Mouse (Mus musculus) forebrain, embryonic 16.5 days (tissue): ENCODE results near the gene Map3k21. TPM values are rescaled to one million over a fixed set of nuclear protein-coding genes. Genes with fewer than 3 reads are reported as not detected.

ENCODE experiments used
- ATAC-seq: fragments of 200-750 bp; cut with Nextera tagmentation; 2 replicates; pipeline ENCODE4 v1.8.0; 2017; ENCODE audit warnings: mild to moderate bottlenecking, moderate library complexity
- H3K27ac ChIP-seq: fragments of 300-500 bp; sonication (generic); 2 replicates; pipeline ENCODE4 v1.5.1; 2014; ENCODE audit warnings: low read length, control low read depth
- H3K27me3 ChIP-seq: fragments of 300-500 bp; sonication (generic); replicated peaks from 2 replicates; pipeline ENCODE4 v1.6.1; 2014; ENCODE audit warnings: low read length; ENCODE audit not compliant: control insufficient read depth, insufficient read depth
- H3K36me3 ChIP-seq: fragments of 300-500 bp; sonication (generic); 2 replicates; pipeline ENCODE4 v1.6.1; 2014; ENCODE audit not compliant: control insufficient read depth, insufficient read depth
- H3K4me1 ChIP-seq: fragments of 300-500 bp; sonication (generic); replicated peaks from 2 replicates; pipeline ENCODE4 v1.6.1; 2014; ENCODE audit warnings: low read length; ENCODE audit not compliant: control insufficient read depth, insufficient read depth
- H3K4me2 ChIP-seq: fragments of 300-500 bp; sonication (generic); 2 replicates; pipeline ENCODE4 v1.6.1; 2014; ENCODE audit warnings: mild to moderate bottlenecking, low read length, control low read depth
- H3K4me3 ChIP-seq: fragments of 300-500 bp; sonication (generic); replicated peaks from 2 replicates; pipeline ENCODE4 v1.5.1; 2014; ENCODE audit warnings: mild to moderate bottlenecking, low read length, control low read depth
- H3K9ac ChIP-seq: fragments of 300-500 bp; sonication (generic); replicated peaks from 2 replicates; pipeline ENCODE4 v1.6.1; 2014; ENCODE audit warnings: low read depth, low read length, control low read depth
- H3K9me3 ChIP-seq: fragments of 300-500 bp; sonication (generic); 2 replicates; pipeline ENCODE4 v1.6.1; 2016; ENCODE audit warnings: low read length; ENCODE audit not compliant: control insufficient read depth
- WGBS: fragments of 180-500 bp; shearing (Covaris S2); extraction: QIAGEN DNeasy Blood & Tissue Kit; methylation state at CpG from one replicate; pipeline ENCODE4 v1.1.7; 2014; 5-methylcytosine and 5-hydroxymethylcytosine counted together
- polyA plus RNA-seq: library from polyadenylated mRNA; unstranded; fragments of >200 nt; fragmentation: Nextera tagmentation; extraction: Ambion mirVana; gene quantifications from 2 replicates; pipeline ENCODE4 v1.2.1, GENCODE M21; 2015

The Map3k21 gene
- polyA plus RNA-seq, 1 experiment from 2014 or later: 0.49 TPM

GRCm38 (mm10) chr8:125926636-125927035, 16.4 kb downstream of the Map3k21 start:
- no peaks in the 10 kb centered on the region for H3K9me3 ChIP-seq
- no peak overlapping the region for H3K9ac ChIP-seq
- H3K4me1 ChIP-seq: no peaks in the 10 kb centered on the region
- H3K27me3 ChIP-seq: no peaks in the 10 kb centered on the region
- WGBS: 79% methylated on average over 4 of the region's 4 CpGs
- no peak overlapping the region for H3K4me2 ChIP-seq
- no peak overlapping the region for H3K27ac ChIP-seq
- no peak for ATAC-seq
- H3K36me3 ChIP-seq: no peaks in the 10 kb centered on the region
- H3K4me3 ChIP-seq: no peak overlapping the region

- H3K4me1 ChIP-seq: no peaks in the 10 kb centered on the region
Observed at GRCm38 (mm10) chr8:125930276-125931046, 20.2 kb downstream of the Map3k21 start.

GRCm38 (mm10) chr8:125931822-125932221, 21.6 kb downstream of the Map3k21 start:
- WGBS: 76% methylated on average over 6 of the region's 6 CpGs
- H3K4me2 ChIP-seq: no peak overlapping the region
- H3K4me1 ChIP-seq: no peaks in the 10 kb centered on the region
- no peak overlapping the region for H3K9ac ChIP-seq
- H3K36me3 ChIP-seq: no peaks in the 10 kb centered on the region
- H3K4me3 ChIP-seq: no peak overlapping the region
- H3K27me3 ChIP-seq: no peaks in the 10 kb centered on the region
- H3K9me3 ChIP-seq: peaks cover 3% of the 10 kb centered on the region; the same call in 1 of the 2 replicates
- ATAC-seq: no peak
- no peak overlapping the region for H3K27ac ChIP-seq

More at GRCm38 (mm10) chr8:125930276-125931046, 20.2 kb downstream of the Map3k21 start:
- H3K36me3 ChIP-seq: no peaks in the 10 kb centered on the region
- no peak overlapping the region for H3K27ac ChIP-seq
- H3K4me3 ChIP-seq: no peak overlapping the region
- peaks cover 3% of the 10 kb centered on the region; the same call in 1 of the 2 replicates for H3K9me3 ChIP-seq
- H3K4me2 ChIP-seq: no peak overlapping the region
- 89% methylated on average over 11 of the region's 11 CpGs for WGBS
- no peaks in the 10 kb centered on the region for H3K27me3 ChIP-seq
- ATAC-seq: no peak
- no peak overlapping the region for H3K9ac ChIP-seq

- no peaks in the 10 kb centered on the region for H3K27me3 ChIP-seq
- peaks cover 3% of the 10 kb centered on the region; the same call in 1 of the 2 replicates for H3K9me3 ChIP-seq
- no peaks in the 10 kb centered on the region for H3K4me1 ChIP-seq
- no peak for ATAC-seq
- H3K36me3 ChIP-seq: no peaks in the 10 kb centered on the region
- 48% methylated on average over 9 of the region's 9 CpGs for WGBS
- H3K4me2 ChIP-seq: no peak overlapping the region
- no peak overlapping the region for H3K4me3 ChIP-seq
- H3K9ac ChIP-seq: no peak overlapping the region
- no peak overlapping the region for H3K27ac ChIP-seq
Observed at GRCm38 (mm10) chr8:125935649-125936048, 25.4 kb downstream of the Map3k21 start.

GRCm38 (mm10) chr8:125944511-125944910, 34.3 kb downstream of the Map3k21 start:
- Histone ChIP-seq H3K27me3 (no peaks in the 10 kb centered on the region), H3K4me1 (no peaks in the 10 kb centered on the region), H3K9ac (no peak overlapping the region), H3K4me3 (no peak overlapping the region), H3K9me3 (no peaks in the 10 kb centered on the region), H3K36me3 (no peaks in the 10 kb centered on the region), H3K27ac (no peak overlapping the region), H3K4me2 (no peak overlapping the region)
- WGBS: 82% methylated on average over 4 of the region's 4 CpGs
- no peak for ATAC-seq

GRCm38 (mm10) chr8:125948696-125949308, 38.6 kb downstream of the Map3k21 start:
- Histone ChIP-seq H3K4me1 (no peaks in the 10 kb centered on the region), H3K27me3 (no peaks in the 10 kb centered on the region), H3K9ac (no peak overlapping the region), H3K27ac (no peak overlapping the region), H3K36me3 (no peaks in the 10 kb centered on the region), H3K9me3 (no peaks in the 10 kb centered on the region), H3K4me3 (no peak overlapping the region), H3K4me2 (no peak overlapping the region)
- ATAC-seq: no peak
- 85% methylated on average over 9 of the region's 9 CpGs for WGBS

- Histone ChIP-seq H3K27me3 (no peaks in the 10 kb centered on the region), H3K4me2 (no peak overlapping the region), H3K36me3 (no peaks in the 10 kb centered on the region), H3K9me3 (no peaks in the 10 kb centered on the region), H3K9ac (no peak overlapping the region), H3K27ac (no peak overlapping the region), H3K4me1 (no peaks in the 10 kb centered on the region), H3K4me3 (no peak overlapping the region)
- WGBS: 23% methylated on average over 23 of the region's 23 CpGs
- ATAC-seq: peak; percentile 95
Observed at GRCm38 (mm10) chr8:125950007-125950940, 40.0 kb downstream of the Map3k21 start.

- no peak for ATAC-seq
- Histone ChIP-seq H3K4me1 (no peaks in the 10 kb centered on the region), H3K36me3 (no peaks in the 10 kb centered on the region), H3K9me3 (peaks cover under 1% of the 10 kb centered on the region), H3K4me3 (no peak overlapping the region), H3K27me3 (no peaks in the 10 kb centered on the region), H3K4me2 (peak overlapping the region; percentile 22; the same call in 1 of the 2 replicates), H3K27ac (no peak overlapping the region), H3K9ac (no peak overlapping the region)
- WGBS: 10% methylated on average over 11 of the region's 11 CpGs
Observed at GRCm38 (mm10) chr8:125955671-125956070, 45.4 kb downstream of the Map3k21 start.

GRCm38 (mm10) chr8:125956796-125957195, 46.5 kb downstream of the Map3k21 start:
- Histone ChIP-seq H3K4me3 (no peak overlapping the region), H3K4me2 (no peak overlapping the region), H3K9ac (no peak overlapping the region), H3K36me3 (no peaks in the 10 kb centered on the region), H3K27ac (no peak overlapping the region), H3K9me3 (peaks cover 6% of the 10 kb centered on the region), H3K4me1 (no peaks in the 10 kb centered on the region), H3K27me3 (0 out of 2 replicates have a peak, but pooled peaks cover 2% of the 10 kb centered on the region)
- 78% methylated on average over 9 of the region's 9 CpGs for WGBS
- no peak for ATAC-seq
